Comparison of ENCODE assay signal across 30 mouse cellular contexts in the genomic region with DNA sequence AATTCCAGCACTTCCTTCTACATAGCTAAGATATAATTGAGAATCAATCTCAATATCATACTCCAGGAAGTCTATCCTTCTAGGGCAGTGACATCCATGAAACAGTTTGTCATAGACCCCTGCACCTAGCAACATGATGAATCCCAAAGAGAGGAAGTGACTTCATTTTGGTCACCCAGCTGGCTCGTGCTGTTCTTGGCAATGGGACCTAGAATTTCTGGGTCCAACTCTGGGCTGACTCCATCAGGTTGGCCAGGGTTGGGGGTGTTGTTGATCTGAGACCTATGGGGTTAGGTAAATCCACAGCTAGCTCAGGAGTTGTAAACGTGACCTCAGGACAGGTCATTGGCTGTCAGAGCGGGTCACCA. TPM values are rescaled to one million over a fixed set of nuclear protein-coding genes. Genes with fewer than 3 reads are reported as not detected.
"Had no signal": no experiment of that assay in that cellular context is flagged by ENCODE, and none has a peak within 500 bp of the region (broad histone marks: within the 10 kb centered on the region; RNA-seq: fewer than 3 reads in every experiment).

No protein-coding gene starts in this region.

- DNase-seq: gastrocnemius, adult 2 months; gastrocnemius, postnatal 10 days; gastrocnemius, postnatal 25 days; heart, adult 18-20 months; heart, postnatal 10 days; heart, postnatal 4 days; kidney, adult 11 months; kidney, adult 2 months; kidney, adult 9 months; kidney, postnatal 10 days; kidney, postnatal 25 days; kidney, postnatal 4 days; liver; liver, embryonic 13.5 days had no signal

- H3K27ac ChIP-seq: gastrocnemius, adult 2 months; heart, embryonic 10.5 days; hindbrain, embryonic 10.5 days; hindbrain, embryonic 12.5 days; hindbrain, embryonic 14.5 days; layer of hippocampus, adult 2 months; left cerebral cortex, adult 2 months; limb, embryonic 10.5 days; limb, embryonic 12.5 days; liver, embryonic 13.5 days had no signal

- H3K4me3 ChIP-seq: gastrocnemius, adult 2 months; heart, embryonic 10.5 days; heart, embryonic 12.5 days; hindbrain, embryonic 10.5 days; hindbrain, embryonic 12.5 days; layer of hippocampus, adult 2 months; left cerebral cortex, adult 2 months; limb, embryonic 10.5 days; limb, embryonic 12.5 days; liver, embryonic 13.5 days had no signal

- H3K36me3 ChIP-seq: heart, embryonic 10.5 days; heart, embryonic 12.5 days; hindbrain, embryonic 10.5 days; hindbrain, embryonic 12.5 days; limb, embryonic 10.5 days; limb, embryonic 12.5 days; liver, embryonic 13.5 days had no signal

RNA-seq across cellular contexts. Expression of a gene that starts 38.9 kb away (rescaled TPM):
- polyA plus RNA-seq: heart, embryonic 12.5 days; heart, embryonic 14.5 days had no signal

RNA-seq across cellular contexts. Expression of a gene that starts 53.4 kb away (rescaled TPM):
- polyA plus RNA-seq: heart, embryonic 12.5 days; heart, embryonic 14.5 days; heart, embryonic 16.5 days; intestine, embryonic 14.5 days; intestine, embryonic 16.5 days; kidney, adult 2 months; kidney, embryonic 16.5 days; limb, embryonic 10.5 days; limb, embryonic 12.5 days; limb, embryonic 14.5 days; liver, embryonic 11.5 days; liver, embryonic 13.5 days had no signal
